Mouse (Mus musculus): ENCODE results near the gene Mrpl2. TPM values are rescaled to one million over a fixed set of nuclear protein-coding genes. Genes with fewer than 3 reads are reported as not detected.
A peak's percentile ranks its signal among the peaks of the same experiment; 100 is the strongest.

The Mrpl2 gene
- polyA plus RNA-seq, 1 experiment from 2014 or later: 94.8 TPM

DNA sequence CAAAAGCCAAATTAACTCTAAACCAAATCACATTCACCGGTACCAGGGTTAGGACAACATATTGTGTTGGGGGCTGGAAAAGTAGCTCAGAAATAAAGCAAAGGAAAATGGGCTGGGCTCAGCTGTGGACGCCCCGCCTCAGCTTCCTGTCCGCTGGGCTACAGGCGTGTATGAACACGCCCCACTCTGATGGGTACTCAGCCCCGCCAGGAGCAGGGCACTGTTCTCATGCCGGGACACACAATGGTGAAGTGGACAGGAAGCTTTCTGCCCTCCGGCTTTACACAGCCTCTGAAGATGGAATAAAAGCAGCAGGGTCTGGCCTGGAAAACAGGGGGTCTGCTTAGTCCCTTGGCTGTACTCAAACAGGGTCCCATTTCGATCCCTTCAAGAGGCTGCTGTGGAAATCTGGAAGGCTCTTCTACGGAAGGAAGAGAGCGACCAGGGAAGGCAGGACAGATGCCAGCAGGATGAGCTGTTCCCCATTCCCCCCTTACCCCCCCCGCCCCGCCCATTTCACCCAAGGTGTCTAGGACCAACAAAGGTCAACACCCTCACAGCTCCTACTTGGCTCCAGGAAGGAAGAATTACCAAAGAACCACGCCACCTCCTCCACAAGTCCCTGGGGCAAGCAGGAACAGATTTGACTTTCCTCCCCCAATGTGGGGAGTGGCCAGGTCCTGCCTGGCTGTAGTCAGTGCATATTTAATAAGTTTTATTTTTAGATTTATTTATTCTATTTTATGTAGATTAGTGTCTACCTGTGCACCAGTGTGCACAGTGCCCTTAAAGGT, 36.1 kb upstream of the Mrpl2 start:
- H3K27ac ChIP-seq (ENCODE audit: low read depth, low read length): no peak overlapping the region
- no peak overlapping the region for H3K4me2 ChIP-seq (replicated peaks; ENCODE audit: low read depth, low read length)
- no peak overlapping the region for H3K4me3 ChIP-seq (ENCODE audit: low read depth, low read length)
- H3K9me3 ChIP-seq (ENCODE audit: control insufficient read depth, low read length): no peaks in the 10 kb centered on the region
- DNase-seq (ENCODE audit: low spot score) (no peak), ATAC-seq (ENCODE audit: low FRiP score) (no peak)
- no peaks in the 10 kb centered on the region for H3K27me3 ChIP-seq (ENCODE audit: control insufficient read depth, insufficient read depth, low read length)
- WGBS: 66% methylated on average over 15 of the region's 15 CpGs
- no peaks in the 10 kb centered on the region for H3K36me3 ChIP-seq (ENCODE audit: control insufficient read depth, insufficient read depth, low read length)
- peaks cover 10% of the 10 kb centered on the region for H3K4me1 ChIP-seq (replicated peaks; ENCODE audit: control insufficient read depth, insufficient read depth, low read length)
- no peak overlapping the region for H3K9ac ChIP-seq (ENCODE audit: low read depth, low read length)

DNA sequence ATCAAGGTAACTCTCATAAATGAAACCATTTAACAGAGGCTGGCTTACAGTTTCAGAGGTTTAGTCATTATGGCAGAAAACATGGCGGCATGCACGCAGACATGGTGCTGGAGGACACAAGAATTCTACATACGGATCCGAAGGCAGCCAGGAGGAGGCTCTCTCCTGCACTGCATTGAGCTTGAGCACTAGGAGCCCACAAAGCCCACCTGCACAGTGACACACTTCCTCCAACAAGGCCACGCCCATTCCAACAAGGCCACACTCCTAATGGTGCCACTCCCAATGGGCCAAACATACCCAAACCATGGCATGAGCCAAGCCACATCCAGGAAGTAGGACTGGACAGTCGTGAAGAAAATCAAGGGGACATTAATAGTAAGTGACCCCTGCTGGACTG, 34.7 kb upstream of the Mrpl2 start:
- H3K9ac ChIP-seq (ENCODE audit: low read depth, low read length): no peak overlapping the region
- H3K36me3 ChIP-seq (ENCODE audit: control insufficient read depth, insufficient read depth, low read length): no peaks in the 10 kb centered on the region
- no peak overlapping the region for H3K4me3 ChIP-seq (ENCODE audit: low read depth, low read length)
- WGBS: 98% methylated on average over 6 of the region's 6 CpGs
- no peak for ATAC-seq (ENCODE audit: low FRiP score)
- H3K4me2 ChIP-seq (replicated peaks; ENCODE audit: low read depth, low read length): no peak overlapping the region
- H3K27ac ChIP-seq (ENCODE audit: low read depth, low read length): no peak overlapping the region
- no peak for DNase-seq (ENCODE audit: low spot score)
- H3K9me3 ChIP-seq (ENCODE audit: control insufficient read depth, low read length): no peaks in the 10 kb centered on the region
- H3K27me3 ChIP-seq (ENCODE audit: control insufficient read depth, insufficient read depth, low read length): no peaks in the 10 kb centered on the region
- 0 out of 2 replicates have a peak, but pooled peaks cover 3% of the 10 kb centered on the region for H3K4me1 ChIP-seq (replicated peaks; ENCODE audit: control insufficient read depth, insufficient read depth, low read length)

DNA sequence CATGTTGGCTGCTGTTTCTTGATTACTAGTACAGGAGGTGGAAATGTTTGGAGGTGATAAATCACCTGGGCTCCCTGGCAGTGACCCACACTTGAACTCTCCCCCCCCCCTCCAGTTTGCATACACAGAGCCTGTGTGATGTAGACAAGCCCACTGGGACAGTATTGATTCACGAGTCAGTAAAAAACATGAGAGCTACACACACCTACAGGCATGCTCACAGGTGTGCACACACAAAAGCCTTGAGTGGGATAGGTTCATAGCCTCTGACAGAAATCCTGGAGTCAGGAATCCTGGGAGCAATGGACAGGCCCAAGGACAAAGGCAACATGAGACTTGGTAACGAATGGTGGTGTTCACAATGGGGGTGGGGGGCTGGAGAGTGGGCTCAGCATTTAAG, 33.8 kb upstream of the Mrpl2 start:
- no peak overlapping the region for H3K27ac ChIP-seq (ENCODE audit: low read depth, low read length)
- H3K36me3 ChIP-seq (ENCODE audit: control insufficient read depth, insufficient read depth, low read length): no peaks in the 10 kb centered on the region
- H3K9me3 ChIP-seq (ENCODE audit: control insufficient read depth, low read length): no peaks in the 10 kb centered on the region
- no peak for DNase-seq (ENCODE audit: low spot score)
- H3K4me1 ChIP-seq (replicated peaks; ENCODE audit: control insufficient read depth, insufficient read depth, low read length): 0 out of 2 replicates have a peak, but pooled peaks cover 3% of the 10 kb centered on the region
- WGBS: 63% methylated on average over 2 of the region's 2 CpGs
- no peak overlapping the region for H3K9ac ChIP-seq (ENCODE audit: low read depth, low read length)
- ATAC-seq (ENCODE audit: low FRiP score): no peak
- no peak overlapping the region for H3K4me3 ChIP-seq (ENCODE audit: low read depth, low read length)
- H3K27me3 ChIP-seq (ENCODE audit: control insufficient read depth, insufficient read depth, low read length): no peaks in the 10 kb centered on the region
- H3K4me2 ChIP-seq (replicated peaks; ENCODE audit: low read depth, low read length): no peak overlapping the region

DNA sequence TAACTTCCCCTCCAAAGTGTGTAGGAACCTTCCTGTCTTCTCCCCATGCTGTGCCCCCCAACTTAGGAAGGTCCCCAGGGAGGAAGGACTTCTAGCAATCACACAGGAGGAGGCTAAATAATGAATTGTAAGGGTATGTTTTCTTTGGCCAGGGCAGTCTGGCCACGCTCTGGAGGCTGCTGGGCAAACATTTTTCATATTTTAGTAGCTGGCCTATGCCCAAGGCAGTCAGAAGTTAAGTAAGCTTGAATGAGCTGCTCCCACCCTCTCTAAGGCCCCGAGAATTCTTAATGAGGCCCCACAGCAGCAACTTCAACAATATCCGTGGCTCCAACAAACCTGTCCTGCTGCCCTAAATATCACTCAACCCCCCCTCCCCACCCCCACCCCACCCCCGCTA, 33.2 kb upstream of the Mrpl2 start:
- Histone ChIP-seq H3K27me3 (ENCODE audit: control insufficient read depth, insufficient read depth, low read length) (no peaks in the 10 kb centered on the region), H3K27ac (ENCODE audit: low read depth, low read length) (no peak overlapping the region), H3K9ac (ENCODE audit: low read depth, low read length) (no peak overlapping the region), H3K4me3 (ENCODE audit: low read depth, low read length) (no peak overlapping the region), H3K9me3 (ENCODE audit: control insufficient read depth, low read length) (no peaks in the 10 kb centered on the region), H3K4me2 (replicated peaks; ENCODE audit: low read depth, low read length) (no peak overlapping the region), H3K4me1 (replicated peaks; ENCODE audit: control insufficient read depth, insufficient read depth, low read length) (0 out of 2 replicates have a peak, but pooled peaks cover 3% of the 10 kb centered on the region), H3K36me3 (ENCODE audit: control insufficient read depth, insufficient read depth, low read length) (no peaks in the 10 kb centered on the region)
- ATAC-seq (ENCODE audit: low FRiP score): no peak
- DNase-seq (ENCODE audit: low spot score): no peak
- 35% methylated on average over 4 of the region's 4 CpGs for WGBS

DNA sequence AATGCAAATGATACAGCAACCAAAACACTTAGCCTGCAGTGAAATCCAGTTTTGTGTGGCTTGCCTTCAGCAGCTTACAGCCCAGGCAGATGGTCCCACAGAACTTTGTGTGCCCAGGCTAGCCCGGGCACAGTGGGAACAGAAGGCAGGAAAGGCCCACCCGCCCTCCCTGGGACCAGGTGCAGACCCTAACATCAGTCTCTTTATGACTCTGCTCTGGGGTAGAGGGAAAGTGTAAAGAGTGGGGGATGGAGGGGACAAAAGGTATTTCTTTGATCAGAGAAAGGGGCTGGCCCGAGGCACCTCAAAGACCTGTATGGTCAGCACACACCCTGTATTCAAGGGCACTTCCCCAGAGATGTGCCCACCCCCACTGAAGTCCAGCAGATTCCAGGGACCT, 32.8 kb upstream of the Mrpl2 start:
- H3K36me3 ChIP-seq (ENCODE audit: control insufficient read depth, insufficient read depth, low read length): no peaks in the 10 kb centered on the region
- peaks cover 3% of the 10 kb centered on the region; the same call in 1 of the 2 replicates for H3K4me1 ChIP-seq (replicated peaks; ENCODE audit: control insufficient read depth, insufficient read depth, low read length)
- no peak for DNase-seq (ENCODE audit: low spot score)
- ATAC-seq (ENCODE audit: low FRiP score): no peak
- H3K4me3 ChIP-seq (ENCODE audit: low read depth, low read length): no peak overlapping the region
- no peak overlapping the region for H3K9ac ChIP-seq (ENCODE audit: low read depth, low read length)
- H3K27me3 ChIP-seq (ENCODE audit: control insufficient read depth, insufficient read depth, low read length): no peaks in the 10 kb centered on the region
- no peak overlapping the region for H3K4me2 ChIP-seq (replicated peaks; ENCODE audit: low read depth, low read length)
- WGBS: 32% methylated on average over 3 of the region's 3 CpGs
- H3K9me3 ChIP-seq (ENCODE audit: control insufficient read depth, low read length): no peaks in the 10 kb centered on the region
- H3K27ac ChIP-seq (ENCODE audit: low read depth, low read length): no peak overlapping the region

DNA sequence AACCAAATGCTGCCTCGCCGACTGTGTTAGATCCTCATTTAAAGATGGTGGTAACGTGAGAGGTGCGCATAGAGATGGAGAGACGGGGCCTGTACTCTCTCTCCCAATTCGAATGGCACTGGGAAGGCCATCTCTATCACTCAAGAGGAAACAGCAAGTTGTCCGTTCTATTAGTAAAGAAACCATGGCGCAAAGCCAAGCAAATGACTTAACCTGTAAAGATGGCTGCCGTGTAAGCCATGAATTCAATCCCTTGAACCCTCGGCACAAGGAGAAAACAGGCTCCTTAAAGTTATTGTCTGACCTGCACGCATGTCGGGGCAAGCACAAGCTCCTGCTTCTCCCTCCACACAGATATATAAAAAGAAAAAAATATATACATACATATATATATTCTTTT, 28.2 kb upstream of the Mrpl2 start:
- H3K9ac ChIP-seq (ENCODE audit: low read depth, low read length): no peak overlapping the region
- H3K9me3 ChIP-seq (ENCODE audit: control insufficient read depth, low read length): no peaks in the 10 kb centered on the region
- 66% methylated on average over 12 of the region's 12 CpGs for WGBS
- no peak for ATAC-seq (ENCODE audit: low FRiP score)
- no peak for DNase-seq (ENCODE audit: low spot score)
- 0 out of 2 replicates have a peak overlapping the region, but pooled peaks have one; percentile 4 for H3K4me2 ChIP-seq (replicated peaks; ENCODE audit: low read depth, low read length)
- H3K27me3 ChIP-seq (ENCODE audit: control insufficient read depth, insufficient read depth, low read length): no peaks in the 10 kb centered on the region
- H3K4me3 ChIP-seq (ENCODE audit: low read depth, low read length): no peak overlapping the region
- no peak overlapping the region for H3K27ac ChIP-seq (ENCODE audit: low read depth, low read length)
- H3K4me1 ChIP-seq (replicated peaks; ENCODE audit: control insufficient read depth, insufficient read depth, low read length): peaks cover 15% of the 10 kb centered on the region
- no peaks in the 10 kb centered on the region for H3K36me3 ChIP-seq (ENCODE audit: control insufficient read depth, insufficient read depth, low read length)

DNA sequence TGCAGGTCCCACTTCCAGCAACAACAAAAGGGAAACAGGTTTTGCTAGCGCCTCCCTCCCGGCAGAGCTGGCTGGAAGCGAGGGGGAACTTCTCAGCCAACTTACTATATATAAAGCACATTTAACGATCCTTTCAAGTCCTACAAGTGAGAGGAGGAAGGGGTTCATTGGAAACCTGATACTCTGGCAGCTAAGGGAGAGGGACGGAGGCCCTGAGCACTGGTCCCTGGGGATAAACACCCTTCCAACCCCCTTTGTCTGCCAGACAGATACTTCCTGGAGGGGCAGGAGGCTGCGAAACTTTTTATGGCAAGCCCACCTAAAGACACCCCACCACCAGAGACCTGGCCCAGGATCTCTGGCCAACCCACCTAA, 27.6 kb upstream of the Mrpl2 start:
- H3K4me1 ChIP-seq (replicated peaks; ENCODE audit: control insufficient read depth, insufficient read depth, low read length): peaks cover 15% of the 10 kb centered on the region
- no peaks in the 10 kb centered on the region for H3K27me3 ChIP-seq (ENCODE audit: control insufficient read depth, insufficient read depth, low read length)
- WGBS: 5% methylated on average over 6 of the region's 6 CpGs
- peak overlapping the region; percentile 26; the same call in 1 of the 2 replicates for H3K4me2 ChIP-seq (replicated peaks; ENCODE audit: low read depth, low read length)
- no peak overlapping the region for H3K4me3 ChIP-seq (ENCODE audit: low read depth, low read length)
- no peaks in the 10 kb centered on the region for H3K36me3 ChIP-seq (ENCODE audit: control insufficient read depth, insufficient read depth, low read length)
- peak; percentile 32 for DNase-seq (ENCODE audit: low spot score)
- ATAC-seq (ENCODE audit: low FRiP score): 0 out of 2 replicates have a peak, but pooled peaks have one; percentile 23
- H3K9ac ChIP-seq (ENCODE audit: low read depth, low read length): no peak overlapping the region; the same call in 1 of the 2 replicates
- H3K27ac ChIP-seq (ENCODE audit: low read depth, low read length): peak overlapping the region; percentile 80
- no peaks in the 10 kb centered on the region for H3K9me3 ChIP-seq (ENCODE audit: control insufficient read depth, low read length)

DNA sequence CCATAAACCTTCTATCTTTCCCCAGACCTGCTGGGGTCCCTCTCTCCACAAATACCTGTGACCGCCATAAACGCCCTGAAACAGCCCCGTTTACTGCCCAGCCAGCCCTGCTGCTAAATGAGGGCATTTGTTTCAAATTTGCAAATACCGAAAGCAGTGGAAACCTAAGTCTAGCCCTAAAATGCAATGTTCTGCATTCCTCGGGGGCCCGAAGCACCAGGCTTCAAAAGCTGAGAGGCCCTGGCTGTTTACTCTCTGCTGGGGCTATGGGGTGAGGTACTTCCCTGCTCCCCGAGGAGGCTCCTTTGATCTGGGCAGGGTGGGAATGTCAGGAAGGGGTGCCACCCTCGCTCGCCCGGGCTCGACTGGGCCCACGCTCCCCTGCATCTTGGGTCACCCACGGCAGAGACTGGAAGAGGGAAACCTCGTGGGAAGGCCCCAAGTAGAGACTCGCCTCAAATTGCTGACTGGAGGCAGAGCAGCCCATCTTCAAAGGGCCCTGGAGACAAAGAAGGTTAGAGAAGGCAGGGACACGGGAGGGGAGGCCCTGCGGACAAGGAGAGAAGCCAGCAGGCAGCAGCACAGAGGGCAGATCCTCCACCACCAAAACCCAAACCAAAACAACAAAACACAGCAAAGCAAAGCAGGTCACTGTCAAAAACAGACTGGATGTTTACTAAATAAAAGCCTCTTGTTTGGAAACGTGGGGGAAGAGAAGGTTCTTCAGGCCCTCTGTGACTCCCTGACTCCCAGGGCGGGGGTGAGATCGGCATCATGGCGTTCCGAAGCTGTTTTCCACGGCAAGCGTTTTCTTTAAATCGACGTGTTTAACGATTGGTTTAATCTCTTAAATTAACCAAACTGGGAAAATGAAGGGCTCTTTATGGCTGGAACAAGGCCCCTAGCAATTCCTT, 27.0 kb upstream of the Mrpl2 start:
- 3% methylated on average over 27 of the region's 27 CpGs for WGBS
- DNase-seq (ENCODE audit: low spot score): peak; percentile 61
- Histone ChIP-seq H3K9me3 (ENCODE audit: control insufficient read depth, low read length) (no peaks in the 10 kb centered on the region), H3K36me3 (ENCODE audit: control insufficient read depth, insufficient read depth, low read length) (no peaks in the 10 kb centered on the region), H3K4me3 (ENCODE audit: low read depth, low read length) (no peak overlapping the region), H3K4me2 (replicated peaks; ENCODE audit: low read depth, low read length) (peak overlapping the region; percentile 26), H3K4me1 (replicated peaks; ENCODE audit: control insufficient read depth, insufficient read depth, low read length) (peaks cover 17% of the 10 kb centered on the region), H3K9ac (ENCODE audit: low read depth, low read length) (peak overlapping the region; percentile 54), H3K27me3 (ENCODE audit: control insufficient read depth, insufficient read depth, low read length) (no peaks in the 10 kb centered on the region), H3K27ac (ENCODE audit: low read depth, low read length) (peak overlapping the region; percentile 80)
- ATAC-seq (ENCODE audit: low FRiP score): peak; percentile 54; the same call in 1 of the 2 replicates

All from hindbrain, embryonic 11.5 days (tissue).